26 mouse cellular contexts compared by ENCODE assay signal in genomic region chr4:133881399-133881798, GRCm38 (mm10). TPM values are rescaled to one million over a fixed set of nuclear protein-coding genes. Genes with fewer than 3 reads are reported as not detected.
DNase-seq lines count a peak whose midpoint lies in the region; ATAC-seq lines count a peak whose summit lies in the region.
"Had no signal": no experiment of that assay in that cellular context is flagged by ENCODE, and none has a peak within 500 bp of the region (broad histone marks: within the 10 kb centered on the region; RNA-seq: fewer than 3 reads in every experiment).

No protein-coding gene starts in this region.

- intact Hi-C loops in gastrocnemius, postnatal 14 days (cut with DNase I; ENCODE audit: low total_unique reads) = no loop called here

- H3K4me3 ChIP-seq in intestine, embryonic 16.5 days (ENCODE audit: low read length) = no peak overlapping the region
- H3K4me3 ChIP-seq in stomach, embryonic 16.5 days (replicated peaks; ENCODE audit: low read length) = no peak overlapping the region
- H3K4me3 ChIP-seq: embryonic facial prominence, embryonic 13.5 days; erythroblast, embryonic 14.5 days; forebrain, embryonic 13.5 days; heart, embryonic 12.5 days; hindbrain, embryonic 10.5 days; limb, embryonic 15.5 days; midbrain, embryonic 10.5 days had no signal

- H3K4me2 ChIP-seq in intestine, embryonic 16.5 days (ENCODE audit: low read depth, low read length) = no peak overlapping the region
- H3K4me2 ChIP-seq in stomach, embryonic 16.5 days (ENCODE audit: low read depth, low read length) = no peak overlapping the region
- H3K4me2 ChIP-seq: embryonic facial prominence, embryonic 13.5 days; forebrain, embryonic 13.5 days; heart, embryonic 12.5 days; limb, embryonic 15.5 days had no signal

- H3K9ac ChIP-seq in intestine, embryonic 16.5 days (ENCODE audit: low read depth, low read length) = peak overlapping the region; percentile 44
- no peak overlapping the region for H3K9ac ChIP-seq in stomach, embryonic 16.5 days (ENCODE audit: low read length)
- H3K9ac ChIP-seq: embryonic facial prominence, embryonic 13.5 days; forebrain, embryonic 13.5 days; heart, embryonic 12.5 days; limb, embryonic 15.5 days had no signal

- H3K27me3 ChIP-seq in intestine, embryonic 16.5 days (replicated peaks; ENCODE audit: control insufficient read depth, insufficient read depth, low read length) = no peaks in the 10 kb centered on the region
- no peaks in the 10 kb centered on the region for H3K27me3 ChIP-seq in stomach, embryonic 16.5 days (ENCODE audit: control insufficient read depth, insufficient read depth, low read length)
- H3K27me3 ChIP-seq: embryonic facial prominence, embryonic 13.5 days; heart, embryonic 12.5 days; limb, embryonic 15.5 days had no signal

- H3K9me3 ChIP-seq in intestine, embryonic 16.5 days (ENCODE audit: control insufficient read depth, low read length) = no peaks in the 10 kb centered on the region
- no peaks in the 10 kb centered on the region for H3K9me3 ChIP-seq in stomach, embryonic 16.5 days (replicated peaks; ENCODE audit: control insufficient read depth, low read length)
- H3K9me3 ChIP-seq: embryonic facial prominence, embryonic 13.5 days; forebrain, embryonic 13.5 days; heart, embryonic 12.5 days; hindbrain, embryonic 10.5 days; limb, embryonic 15.5 days; midbrain, embryonic 10.5 days had no signal

- DNase-seq in heart, adult 11 months = peak; percentile 65
- DNase-seq in heart, adult 9 months (ENCODE audit: low spot score in 2 of 2) = no peak
- peak; percentile 41 for DNase-seq in gastrocnemius, postnatal 14 days
- no peak for DNase-seq in T-cell, adult 2 months (ENCODE audit: low spot score)
- DNase-seq in testis, postnatal 14 days (ENCODE audit: low spot score) = no peak
- DNase-seq: adrenal gland, postnatal 14 days; cerebellum, adult 11 months; cerebellum, postnatal 36 days; embryo, embryonic 11 days; heart, postnatal 10 days; left cerebral cortex, postnatal 4 days; lung, adult 18-20 months; lung, postnatal 10 days; right cerebral cortex, adult 18-20 months; right cerebral cortex, postnatal 4 days; thymus, postnatal 14 days had no signal

- H3K36me3 ChIP-seq in intestine, embryonic 16.5 days (ENCODE audit: control insufficient read depth, insufficient read depth, low read length) = no peaks in the 10 kb centered on the region
- H3K36me3 ChIP-seq in stomach, embryonic 16.5 days (ENCODE audit: control insufficient read depth, insufficient read depth, low read length) = no peaks in the 10 kb centered on the region

- peaks cover 40% of the 10 kb centered on the region for H3K4me1 ChIP-seq in intestine, embryonic 16.5 days (ENCODE audit: control insufficient read depth, insufficient read depth, low read length)
- H3K4me1 ChIP-seq in stomach, embryonic 16.5 days (ENCODE audit: control insufficient read depth, insufficient read depth, low read length) = peaks cover 9% of the 10 kb centered on the region

- peak overlapping the region; percentile 85 for H3K27ac ChIP-seq in intestine, embryonic 16.5 days (ENCODE audit: low read length)
- H3K27ac ChIP-seq in stomach, embryonic 16.5 days (ENCODE audit: low read length) = peak overlapping the region; percentile 12; the same call in 1 of the 2 replicates
- H3K27ac ChIP-seq: embryonic facial prominence, embryonic 13.5 days; forebrain, embryonic 13.5 days; hindbrain, embryonic 10.5 days; limb, embryonic 15.5 days; midbrain, embryonic 10.5 days had no signal

- no peak for ATAC-seq in intestine, embryonic 16.5 days
- ATAC-seq in stomach, embryonic 16.5 days (ENCODE audit: insufficient read depth, low FRiP score) = no peak
- ATAC-seq: forebrain, embryonic 13.5 days; midbrain, embryonic 16.5 days had no signal

- 63% methylated on average over 4 of the region's 4 CpGs for WGBS in intestine, embryonic 16.5 days
- 75% methylated on average over 4 of the region's 4 CpGs for WGBS in stomach, embryonic 16.5 days

RNA-seq across cellular contexts. Expression of gene Rps6ka1, which starts 6.2 kb away (rescaled TPM):
- total RNA-seq in gastrocnemius, postnatal 14 days (2021) = 1 to 10 TPM; 5.0 to 5.4 TPM
- 148 and 156 TPM in 2 replicates for polyA plus RNA-seq in intestine, embryonic 16.5 days (2015; fragmentation: Nextera tagmentation; extraction: Ambion mirVana)
- polyA plus RNA-seq in stomach, embryonic 16.5 days (2015; fragmentation: Nextera tagmentation; extraction: Ambion mirVana) = 69.2 and 71.8 TPM in 2 replicates

Comparison
In these comparisons a context has a peak if more than half of its experiments do, and no peak if none do; other contexts are left out.
1. DNase-seq: peak in heart, adult 11 months (single experiment) and gastrocnemius, postnatal 14 days (single experiment); none in heart, adult 9 months (0 of 2), T-cell, adult 2 months (single experiment) and testis, postnatal 14 days (single experiment).